Mouse (Mus musculus) fat pad, adult 2 months (tissue): ENCODE results near the gene Gtf3a.
A peak's percentile ranks its signal among the peaks of the same experiment; 100 is the strongest.
"Not testable (repeated sequence)": the region's sequence is repeated elsewhere in the genome, so short reads cannot be mapped to it uniquely, and the experiment has no call there.

Experiments
- DNase-seq: peaks from one replicate; pipeline ENCODE4 v3.0.0-alpha.2; 2011; ENCODE audit warnings: low read depth, low spot score; ENCODE audit errors: extremely low read depth

Gtf3a gene

GRCm38 (mm10) chr5:146937541-146938503 lies 10.6 kb upstream of the Gtf3a start:
- no peak for DNase-seq

- no peak for DNase-seq
These were observed 9.2 kb upstream of the Gtf3a start for GRCm38 (mm10) chr5:146939109-146939796.

GRCm38 (mm10) chr5:146940219-146940618 lies 8.2 kb upstream of the Gtf3a start:
- no peak for DNase-seq

DNA sequence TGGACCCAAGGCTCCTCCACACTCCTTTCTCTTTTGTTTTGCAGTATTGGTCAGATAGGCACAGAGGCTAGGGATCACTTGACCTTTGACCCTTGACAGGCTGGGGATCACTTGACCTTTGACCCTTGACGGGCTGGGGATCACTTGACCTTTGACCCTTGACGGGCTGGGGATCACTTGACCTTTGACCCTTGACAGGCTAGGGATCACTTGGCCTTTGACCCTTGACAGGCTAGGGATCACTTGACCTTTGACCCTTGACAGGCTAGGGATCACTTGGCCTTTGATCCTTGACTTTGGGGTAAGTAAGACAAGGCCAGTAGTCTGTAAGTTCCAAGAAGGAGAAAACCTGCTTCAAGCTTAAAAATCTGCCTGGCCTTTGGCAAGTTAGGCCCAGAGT lies 6.5 kb upstream of the Gtf3a start:
- not testable (repeated sequence) for DNase-seq

DNA sequence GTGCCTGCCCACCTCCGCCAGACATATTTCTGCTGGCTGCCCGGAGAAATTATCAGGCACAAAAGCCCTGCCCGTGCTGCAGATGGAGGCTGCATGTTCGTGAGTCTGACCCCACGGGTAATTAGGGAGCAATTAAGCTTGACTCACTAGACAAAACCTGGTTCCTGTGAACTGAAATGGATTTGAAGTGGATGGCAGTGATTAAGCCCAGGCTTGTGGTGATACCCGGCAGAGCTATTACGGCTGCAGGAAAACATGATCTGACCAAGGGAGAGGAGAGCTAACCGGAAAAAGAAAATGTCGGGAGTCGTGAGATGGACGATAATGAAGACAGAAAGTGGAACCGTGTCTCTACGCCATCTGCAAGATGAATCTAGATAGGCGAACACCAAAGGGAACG lies 5.5 kb upstream of the Gtf3a start:
- DNase-seq: no peak

DNA sequence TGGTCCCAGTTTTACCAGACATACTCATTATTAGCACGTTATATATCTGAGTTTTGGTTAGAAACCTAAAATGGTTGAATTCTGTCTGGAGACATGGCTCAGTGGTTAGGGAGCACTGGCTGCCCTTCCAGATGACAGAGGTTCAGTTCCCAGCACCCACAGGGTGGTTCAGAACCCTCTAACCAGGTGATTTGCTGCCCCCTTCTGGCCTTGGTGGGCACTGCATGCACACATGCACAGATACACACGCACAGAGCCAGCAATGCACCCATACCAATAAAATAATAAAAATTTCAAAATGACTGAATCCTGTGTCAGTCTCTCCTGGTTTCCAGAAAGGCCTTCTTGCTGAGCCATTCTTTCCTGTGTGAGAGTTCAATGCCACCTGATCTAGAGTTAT lies 3.9 kb upstream of the Gtf3a start:
- no peak for DNase-seq

- DNase-seq: no peak
These were observed 1.8 kb upstream of the Gtf3a start for GRCm38 (mm10) chr5:146946682-146947081.

GRCm38 (mm10) chr5:146947497-146947896 lies 960 bp upstream of the Gtf3a start:
- no peak for DNase-seq

GRCm38 (mm10) chr5:146948041-146948507 lies 383 bp upstream of the Gtf3a start:
- no peak for DNase-seq

DNA sequence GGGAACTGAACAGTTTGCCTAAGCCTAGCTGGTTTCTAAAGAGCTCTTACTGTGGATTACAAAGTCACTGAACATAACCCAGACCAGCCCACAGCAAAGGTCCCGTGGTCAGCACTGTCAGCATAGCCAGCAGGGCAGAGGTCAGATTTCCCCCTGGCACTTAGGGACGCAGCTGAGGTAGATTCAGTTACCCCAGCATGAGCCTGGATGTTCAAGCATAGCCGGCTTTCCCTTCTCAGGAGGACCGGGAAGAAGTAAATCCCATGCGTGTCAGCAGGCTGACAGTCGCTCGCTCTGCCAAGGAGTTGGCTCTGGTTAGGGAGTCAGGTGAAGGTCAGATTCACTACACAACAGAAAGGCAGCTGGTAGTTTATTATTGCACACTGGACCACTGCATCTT lies 6.1 kb downstream of the Gtf3a start:
- no peak for DNase-seq

DNA sequence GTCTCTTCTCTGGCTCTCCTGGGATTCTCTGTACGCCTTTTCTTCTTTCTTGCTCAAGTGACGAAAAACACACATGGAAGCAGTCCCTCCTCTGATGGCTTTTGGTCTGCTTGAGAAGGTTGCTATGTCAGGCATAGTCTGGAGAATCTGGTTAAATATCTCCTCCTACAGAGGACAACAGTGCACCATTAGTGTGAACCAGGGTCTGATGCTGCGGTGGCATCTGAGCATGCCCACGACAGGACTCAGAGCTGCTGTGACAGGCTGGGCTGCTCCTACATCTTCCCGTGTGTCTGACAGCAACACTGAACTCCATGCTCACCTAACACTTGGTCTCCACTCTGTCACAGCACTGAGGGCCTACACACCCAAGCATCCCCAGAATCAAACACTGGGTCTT lies 7.2 kb downstream of the Gtf3a start:
- no peak for DNase-seq

DNA sequence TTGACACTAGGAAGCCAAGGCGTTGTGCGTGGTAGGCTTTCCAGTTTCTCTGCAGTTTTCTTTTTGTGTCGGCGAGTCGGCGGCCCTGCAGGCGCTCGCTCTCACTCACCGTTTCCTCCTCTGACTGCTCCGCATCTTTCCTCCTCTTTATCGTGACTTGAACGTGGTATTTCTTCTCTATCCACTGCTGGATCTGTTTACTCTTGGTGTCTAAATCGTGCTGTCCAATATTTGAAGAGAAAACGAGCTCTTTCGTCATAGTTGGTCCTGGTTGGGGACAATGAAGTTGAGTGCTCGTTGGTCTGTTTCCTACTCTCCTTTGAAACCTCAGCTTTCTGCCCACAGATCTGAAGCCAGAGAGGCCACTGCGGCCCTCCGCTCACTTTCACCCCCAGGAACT lies 8.2 kb downstream of the Gtf3a start:
- no peak for DNase-seq

GRCm38 (mm10) chr5:146963118-146963936 lies 14.9 kb downstream of the Gtf3a start, which contains the start of gene Mtif3:
TSS of gene Mtif3 (minus strand) at chr5:146963800.
- DNase-seq: peak; percentile 49

DNA sequence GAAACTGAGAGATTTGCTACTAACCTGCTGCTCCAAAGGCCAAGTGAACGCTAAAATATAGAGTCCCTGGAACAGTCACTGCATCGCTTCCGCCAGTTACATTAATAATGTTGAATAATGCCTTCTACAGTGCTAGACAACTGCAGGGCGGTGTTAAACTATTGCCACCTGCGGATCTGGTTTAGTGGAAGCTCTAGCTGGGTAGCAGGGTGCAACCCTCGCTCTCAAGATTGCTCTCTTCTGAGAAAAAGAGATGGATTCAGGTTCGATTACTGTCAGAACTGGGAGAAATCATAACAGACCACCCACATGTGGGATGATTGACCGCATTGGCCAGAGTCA lies 15.5 kb downstream of the Gtf3a start:
- DNase-seq: no peak

GRCm38 (mm10) chr5:146968695-146969393 lies 20.4 kb downstream of the Gtf3a start:
- DNase-seq: no peak

GRCm38 (mm10) chr5:146971776-146972561 lies 23.5 kb downstream of the Gtf3a start:
- DNase-seq: no peak

DNA sequence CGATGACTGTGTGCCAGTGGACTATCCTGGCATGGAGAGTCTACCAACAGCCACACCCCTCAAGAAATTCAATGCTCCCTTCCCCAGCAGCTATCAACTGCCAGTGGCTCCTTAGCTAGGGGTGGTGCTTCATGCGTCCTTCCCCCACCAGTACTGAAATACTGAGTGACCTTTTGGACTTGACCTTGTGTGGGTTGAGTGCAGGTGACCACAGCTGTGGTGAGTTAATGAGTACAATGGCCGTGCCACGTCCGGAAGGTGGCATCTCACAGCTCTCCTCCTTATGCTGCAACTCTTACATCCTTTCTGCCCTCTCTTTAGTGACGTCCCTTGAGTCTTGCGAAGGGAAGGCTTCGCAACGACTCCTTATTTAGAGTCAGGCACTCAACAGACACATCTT lies 24.9 kb downstream of the Gtf3a start:
- DNase-seq: no peak

GRCm38 (mm10) chr5:146973858-146974780 lies 25.7 kb downstream of the Gtf3a start:
- no peak for DNase-seq

DNA sequence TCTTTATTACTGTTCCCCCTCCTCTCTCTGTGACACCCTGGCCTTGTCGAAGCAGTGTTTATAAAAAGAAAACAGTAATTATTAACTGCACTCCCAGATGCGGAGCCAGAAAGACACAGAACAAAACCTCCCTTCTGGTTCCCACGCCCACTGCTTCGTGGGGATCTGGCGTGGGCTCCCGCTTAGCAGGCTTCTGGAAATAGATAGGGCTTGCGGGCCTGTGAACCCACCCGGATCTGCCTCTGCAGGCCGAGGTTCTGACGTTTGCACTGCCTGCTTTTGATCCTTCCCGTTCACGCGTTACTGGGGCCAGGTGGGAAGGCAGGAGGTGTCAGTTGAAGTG lies 26.3 kb downstream of the Gtf3a start:
- no peak for DNase-seq
